Mouse (Mus musculus) ES-Bruce4 (cell line): ENCODE results near the gene Mgat1. TPM values are rescaled to one million over a fixed set of nuclear protein-coding genes. Genes with fewer than 3 reads are reported as not detected.
"Not testable (repeated sequence)": the region's sequence is repeated elsewhere in the genome, so short reads cannot be mapped to it uniquely, and the experiment has no call there.

ENCODE experiments used
- H3K27ac ChIP-seq: 2 replicates; pipeline ENCODE4 v1.5.1; 2012; ENCODE audit warnings: low read length, inconsistent platforms; ENCODE audit not compliant: insufficient read depth
- H3K27me3 ChIP-seq: 2 replicates; pipeline ENCODE4 v1.6.1; 2012; ENCODE audit warnings: mild to moderate bottlenecking, low read length, inconsistent platforms; ENCODE audit not compliant: control insufficient read depth, poor library complexity, insufficient read depth, severe bottlenecking
- H3K36me3 ChIP-seq: 2 replicates; pipeline ENCODE4 v1.6.1; 2012; ENCODE audit warnings: inconsistent platforms, mild to moderate bottlenecking, low read length, moderate library complexity; ENCODE audit not compliant: control insufficient read depth, poor library complexity, insufficient read depth, severe bottlenecking
- H3K4me1 ChIP-seq: one replicate; pipeline ENCODE4 v1.8.1; 2011; ENCODE audit warnings: low read length; ENCODE audit not compliant: control insufficient read depth, insufficient read depth
- H3K4me3 ChIP-seq: 2 replicates; pipeline ENCODE4 v1.5.1; 2011; ENCODE audit warnings: low read depth, mild to moderate bottlenecking, low read length
- H3K9ac ChIP-seq: 2 replicates; pipeline ENCODE4 v1.6.1; 2012; ENCODE audit warnings: low read depth, mild to moderate bottlenecking, inconsistent platforms; ENCODE audit not compliant: poor library complexity, severe bottlenecking
- H3K9me3 ChIP-seq: replicated peaks from 2 replicates; pipeline ENCODE4 v1.6.1; 2012; ENCODE audit warnings: mild to moderate bottlenecking, low read length, inconsistent platforms; ENCODE audit not compliant: control insufficient read depth, poor library complexity, insufficient read depth, severe bottlenecking
- CTCF ChIP-seq: IDR thresholded peaks from one replicate; pipeline ENCODE4 v1.8.1; 2011; ENCODE audit warnings: low read depth, low read length
- EP300 ChIP-seq: IDR thresholded peaks from 2 replicates; pipeline ENCODE4 v1.6.1; 2011; ENCODE audit warnings: low read depth, low read length; ENCODE audit not compliant: insufficient read depth
- POLR2A ChIP-seq: IDR thresholded peaks from one replicate; pipeline ENCODE4 v1.8.1; 2011; ENCODE audit warnings: low read length; ENCODE audit not compliant: insufficient read depth
- polyA plus RNA-seq: library from polyadenylated mRNA; stranded (reverse); fragments of >200 nt; gene quantifications from 2 replicates; pipeline ENCODE4 v1.2.4, GENCODE M21; 2011; ENCODE audit warnings: low read depth; ENCODE audit not compliant: missing spikeins, insufficient read depth, insufficient read length

Gene Mgat1
- polyA plus RNA-seq: 16.5 and 21.1 TPM in 2 replicates

DNA sequence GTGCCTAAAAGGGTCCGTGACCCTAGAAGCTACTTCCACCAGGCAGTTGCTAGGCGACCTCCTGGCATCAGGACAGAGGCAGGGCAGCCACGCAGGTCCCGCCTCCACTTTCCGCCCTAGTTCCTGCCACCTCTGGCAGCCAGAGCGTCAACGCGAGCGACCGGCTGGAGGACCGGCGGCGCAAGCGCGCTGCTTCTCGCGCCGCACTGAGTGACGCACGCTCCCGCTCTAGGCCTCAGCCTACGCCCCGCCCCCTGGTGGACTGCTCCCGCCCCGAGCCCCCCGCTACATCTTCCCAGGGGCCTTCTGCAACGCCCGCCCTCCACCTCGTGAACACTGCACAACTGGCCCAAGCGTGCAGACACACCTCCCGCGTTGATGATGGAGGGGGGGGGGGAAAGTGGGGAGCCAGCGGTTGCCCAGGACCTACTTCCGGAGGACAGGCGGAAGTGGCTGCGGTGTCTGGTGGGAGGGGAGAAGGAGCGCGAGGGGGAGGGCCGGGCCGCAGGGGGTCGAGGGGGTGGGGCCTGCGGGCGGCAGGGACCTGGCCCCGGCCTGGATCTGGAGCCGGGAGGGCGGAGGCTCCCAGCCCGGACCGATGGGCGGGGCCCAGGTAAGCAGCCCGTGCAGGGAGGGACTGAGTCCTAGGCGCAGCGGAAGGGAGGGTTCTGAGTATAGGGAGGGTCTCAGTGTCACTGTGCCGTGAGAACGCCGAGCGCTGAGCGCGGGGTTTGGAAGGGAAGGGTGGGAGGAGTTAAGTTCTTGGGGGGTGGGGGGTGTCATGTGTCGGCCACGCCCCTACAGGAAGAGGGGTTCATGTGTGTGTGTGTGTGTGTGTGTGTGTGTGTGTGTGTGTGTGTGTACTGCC lies at the start of gene Mgat1:
Gene Mgat1, plus strand, starts transcription at position 465 of the 868 bp plus-strand sequence.
- no peaks in the 10 kb centered on the region for H3K9me3 ChIP-seq
- peak within 1 kb of the TSS; percentile 93 for H3K4me3 ChIP-seq
- no peaks in the 10 kb centered on the region for H3K27me3 ChIP-seq
- H3K9ac ChIP-seq: peak within 1 kb of the TSS; percentile 69
- H3K4me1 ChIP-seq: peaks cover 1% of the 10 kb centered on the region
- no peak for TF ChIP-seq EP300
- TF ChIP-seq CTCF: no peak
- peak; percentile 60 for TF ChIP-seq POLR2A
- no peaks in the 10 kb centered on the region; the same call in 1 of the 2 replicates for H3K36me3 ChIP-seq
- H3K27ac ChIP-seq: peak within 1 kb of the TSS; percentile 90

DNA sequence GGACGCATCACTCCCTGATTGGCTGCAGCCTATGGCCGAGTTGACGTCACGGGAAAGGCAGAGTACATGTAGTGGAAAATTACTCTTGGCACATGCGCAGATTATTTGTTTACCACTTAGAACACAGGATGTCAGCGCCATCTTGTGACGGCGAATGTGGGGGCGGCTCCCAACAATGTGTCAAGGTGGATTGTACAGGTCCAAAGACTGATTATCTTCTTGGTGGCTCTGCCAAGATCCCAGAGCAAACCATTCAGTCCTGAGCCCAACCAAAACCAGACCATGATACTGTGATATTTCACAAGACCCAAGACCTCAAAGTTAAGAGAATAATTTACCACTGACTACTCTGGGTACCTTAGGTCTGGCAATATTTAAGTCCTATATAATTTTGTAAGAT lies 49.2 kb upstream of the Mgat1 start:
- peaks cover 12% of the 10 kb centered on the region for H3K9me3 ChIP-seq
- H3K27me3 ChIP-seq, H3K9ac ChIP-seq, H3K36me3 ChIP-seq, H3K4me3 ChIP-seq, H3K4me1 ChIP-seq, H3K27ac ChIP-seq: not testable (repeated sequence)

DNA sequence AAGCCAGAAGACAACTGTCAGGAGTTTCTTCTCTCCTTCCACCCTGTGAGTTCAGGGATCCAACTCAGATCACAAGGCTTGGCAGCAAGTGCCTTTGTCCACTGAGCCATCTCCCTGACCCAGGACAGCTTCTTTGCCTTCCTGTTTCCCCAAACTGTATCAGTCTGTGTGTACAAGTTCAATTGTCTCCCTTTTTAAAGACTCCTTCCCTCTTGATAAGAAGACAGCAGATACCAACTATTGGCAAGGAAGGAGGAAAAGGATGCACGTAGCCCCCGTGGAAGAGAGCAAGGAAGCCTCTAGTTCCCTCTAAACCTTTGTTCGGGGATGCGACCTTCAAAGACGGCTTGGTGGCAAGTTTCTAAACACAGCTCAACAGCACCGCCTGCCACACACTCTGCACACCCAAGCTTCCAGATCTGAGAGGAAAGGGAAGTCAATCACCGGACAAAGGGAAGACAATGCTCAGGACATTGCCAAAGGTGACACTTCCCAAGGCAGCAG lies 48.1 kb upstream of the Mgat1 start:
- no peak overlapping the region for H3K9ac ChIP-seq
- no peaks in the 10 kb centered on the region for H3K36me3 ChIP-seq
- no peak for TF ChIP-seq EP300
- TF ChIP-seq CTCF: no peak
- no peak for TF ChIP-seq POLR2A
- no peaks in the 10 kb centered on the region for H3K27me3 ChIP-seq
- H3K4me1 ChIP-seq: no peaks in the 10 kb centered on the region
- no peak overlapping the region for H3K4me3 ChIP-seq
- no peak overlapping the region for H3K27ac ChIP-seq
- peaks cover 12% of the 10 kb centered on the region for H3K9me3 ChIP-seq

DNA sequence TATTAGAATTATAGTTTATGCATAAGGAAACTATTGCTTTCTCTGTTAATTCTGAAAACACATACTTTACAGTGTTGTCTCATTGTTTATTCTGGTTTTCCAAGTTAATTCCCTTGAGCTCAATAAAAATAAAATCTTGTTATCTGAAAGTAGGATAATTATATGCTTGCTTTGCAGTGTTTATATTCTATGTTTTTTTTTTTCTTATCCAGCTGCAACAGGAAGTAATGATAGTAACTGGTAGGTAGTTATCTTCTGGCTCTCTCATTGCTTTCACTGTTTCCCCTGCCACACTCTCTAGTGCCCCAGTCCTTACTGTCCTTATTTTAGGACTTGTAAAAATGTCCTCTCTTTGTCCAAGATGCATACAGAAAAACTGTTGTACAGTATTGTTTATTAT lies 43.3 kb upstream of the Mgat1 start:
- Histone ChIP-seq H3K4me3 (no peak overlapping the region), H3K9me3 (peaks cover 12% of the 10 kb centered on the region), H3K36me3 (no peaks in the 10 kb centered on the region), H3K27ac (no peak overlapping the region), H3K9ac (no peak overlapping the region), H3K27me3 (no peaks in the 10 kb centered on the region), H3K4me1 (peaks cover 1% of the 10 kb centered on the region)
- TF ChIP-seq POLR2A (no peak), EP300 (no peak), CTCF (no peak)

DNA sequence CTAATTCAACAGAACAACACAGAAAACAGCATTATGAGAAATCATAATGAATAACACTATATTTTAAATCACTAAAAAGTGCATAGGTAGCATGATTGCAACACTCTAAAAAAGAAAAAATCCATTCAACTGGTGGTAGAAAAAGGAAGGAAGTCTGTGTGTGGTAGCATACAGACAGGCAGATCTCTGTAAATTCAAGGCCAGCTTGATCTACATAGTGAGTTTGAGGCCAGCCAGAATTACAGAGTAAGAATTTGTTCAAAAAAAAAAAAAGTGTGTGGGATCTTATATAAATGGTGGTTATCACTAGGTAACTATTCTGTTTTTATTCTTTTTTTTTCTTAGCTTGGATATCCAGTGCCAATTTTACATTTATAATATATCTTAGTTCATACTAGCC lies 42.8 kb upstream of the Mgat1 start:
- no peaks in the 10 kb centered on the region for H3K36me3 ChIP-seq
- H3K27ac ChIP-seq: no peak overlapping the region
- H3K9ac ChIP-seq: no peak overlapping the region
- H3K27me3 ChIP-seq: no peaks in the 10 kb centered on the region
- H3K9me3 ChIP-seq: peaks cover 12% of the 10 kb centered on the region
- peaks cover 1% of the 10 kb centered on the region for H3K4me1 ChIP-seq
- no peak for TF ChIP-seq CTCF
- no peak for TF ChIP-seq EP300
- TF ChIP-seq POLR2A: no peak
- no peak overlapping the region for H3K4me3 ChIP-seq

DNA sequence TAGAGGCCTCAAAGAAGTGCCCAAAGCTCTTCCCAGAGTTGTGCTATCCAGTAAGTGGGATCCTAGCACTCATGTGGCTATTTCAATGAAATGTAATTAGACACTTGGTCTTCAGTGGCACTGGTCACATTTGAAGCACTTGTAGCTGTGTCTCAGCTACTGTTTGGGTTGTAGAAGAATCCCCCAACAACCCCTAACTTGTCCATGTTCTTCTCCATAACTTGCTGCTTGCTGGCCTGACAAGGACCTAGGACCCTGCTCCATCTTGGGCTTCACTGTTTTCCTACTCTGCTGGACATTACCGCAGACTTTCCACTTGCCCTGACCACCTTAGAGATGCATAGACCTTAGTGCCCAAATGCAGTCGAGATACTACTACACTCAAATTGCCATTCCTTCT lies 41.9 kb upstream of the Mgat1 start:
- TF ChIP-seq EP300 (no peak), POLR2A (no peak), CTCF (no peak)
- Histone ChIP-seq H3K9ac (peak overlapping the region; percentile 85), H3K4me1 (peaks cover 1% of the 10 kb centered on the region), H3K27me3 (no peaks in the 10 kb centered on the region), H3K36me3 (peaks cover 8% of the 10 kb centered on the region), H3K27ac (peak overlapping the region; percentile 54; the same call in 1 of the 2 replicates), H3K4me3 (peak overlapping the region; percentile 86), H3K9me3 (peaks cover 10% of the 10 kb centered on the region)
